Mouse (Mus musculus): ENCODE data around the gene Hoxa10.

DNA sequence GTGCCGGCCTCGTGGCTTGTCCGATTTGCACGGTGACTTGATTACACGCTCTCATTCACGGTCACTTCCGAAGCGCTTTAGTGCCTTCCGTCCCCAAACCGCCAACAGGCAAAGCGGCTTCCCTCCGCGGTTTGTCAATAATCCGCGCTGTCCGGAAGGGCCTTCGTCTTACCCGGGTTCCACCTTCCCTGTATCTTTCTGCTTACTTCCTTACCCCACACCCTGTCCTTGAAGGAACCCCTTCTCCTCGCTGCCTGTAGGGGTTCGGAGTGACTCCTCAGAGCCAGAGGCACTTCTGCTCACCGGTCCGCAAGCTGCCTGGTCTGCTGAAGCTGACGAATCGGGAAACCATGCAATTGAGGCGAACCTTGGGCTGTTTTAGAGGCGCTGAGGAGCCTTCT lies 5.7 kb upstream of the Hoxa10 start:
- TF ChIP-seq CTCF (conservative IDR thresholded peaks at IDR 0.05; ENCODE audit: insufficient read depth, insufficient read length, low read depth, low read length) (no peak), POLR2A (IDR thresholded peaks at IDR 0.05; ENCODE audit: low read depth, low read length) (no peak)
